Mouse (Mus musculus) urinary bladder, postnatal 10 days (tissue): ENCODE data around the gene Slc41a1.

Experiments
- DNase-seq: peaks from one replicate; pipeline ENCODE4 v3.0.0; 2022; ENCODE audit warnings: low spot score

Slc41a1 gene

GRCm38 (mm10) chr1:131827787-131828258, 530 bp downstream of the Slc41a1 start:
- DNase-seq = peak; percentile 79

GRCm38 (mm10) chr1:131828297-131829126, 1.2 kb downstream of the Slc41a1 start:
- DNase-seq = no peak

GRCm38 (mm10) chr1:131829279-131829678, 2.0 kb downstream of the Slc41a1 start:
- no peak for DNase-seq

GRCm38 (mm10) chr1:131830561-131830960, 3.3 kb downstream of the Slc41a1 start:
- DNase-seq = no peak

GRCm38 (mm10) chr1:131830971-131831641, 3.8 kb downstream of the Slc41a1 start:
- no peak for DNase-seq

- DNase-seq = no peak
These were observed 9.7 kb downstream of the Slc41a1 start for GRCm38 (mm10) chr1:131837035-131837434.

- no peak for DNase-seq
These were observed 11.2 kb downstream of the Slc41a1 start for GRCm38 (mm10) chr1:131838542-131838941.

- DNase-seq = no peak
These were observed 12.0 kb downstream of the Slc41a1 start for GRCm38 (mm10) chr1:131839279-131839678.

- DNase-seq = no peak
These were observed 14.9 kb downstream of the Slc41a1 start for GRCm38 (mm10) chr1:131842221-131842620.

GRCm38 (mm10) chr1:131843758-131844157, 16.5 kb downstream of the Slc41a1 start:
- DNase-seq = no peak

- no peak for DNase-seq
These were observed 17.6 kb downstream of the Slc41a1 start for GRCm38 (mm10) chr1:131844883-131845282.

GRCm38 (mm10) chr1:131846255-131846654, 19.0 kb downstream of the Slc41a1 start:
- no peak for DNase-seq

GRCm38 (mm10) chr1:131861811-131862210, 34.5 kb downstream of the Slc41a1 start:
- DNase-seq = no peak

- DNase-seq = no peak
These were observed 38.3 kb downstream of the Slc41a1 start for GRCm38 (mm10) chr1:131865596-131865995.

GRCm38 (mm10) chr1:131866304-131866999, 39.2 kb downstream of the Slc41a1 start:
- no peak for DNase-seq

- DNase-seq = peak; percentile 71
These were observed 40.0 kb downstream of the Slc41a1 start, which contains the start of gene Rab29 for GRCm38 (mm10) chr1:131867093-131867945. TSS of gene Rab29 (plus strand) at chr1:131867224.

GRCm38 (mm10) chr1:131867946-131868290, 40.6 kb downstream of the Slc41a1 start:
- DNase-seq = no peak

GRCm38 (mm10) chr1:131869561-131869960, 42.3 kb downstream of the Slc41a1 start:
- no peak for DNase-seq

GRCm38 (mm10) chr1:131872856-131873255, 45.6 kb downstream of the Slc41a1 start:
- DNase-seq = no peak

GRCm38 (mm10) chr1:131879816-131880215, 52.5 kb downstream of the Slc41a1 start:
- DNase-seq = no peak

- DNase-seq = no peak
These were observed 55.5 kb downstream of the Slc41a1 start for GRCm38 (mm10) chr1:131882787-131883186.

- no peak for DNase-seq
These were observed 58.9 kb downstream of the Slc41a1 start for GRCm38 (mm10) chr1:131886173-131886572.
